Mouse (Mus musculus) left cerebral cortex, adult 8-10 months (tissue): ENCODE measurements around the gene Dda1. TPM values are rescaled to one million over a fixed set of nuclear protein-coding genes. Genes with fewer than 3 reads are reported as not detected.

ENCODE experiments used
- DNase-seq, 2 experiments: peaks; one replicate each; pipeline ENCODE4 v3.0.0; 2022; ENCODE audit warnings: low spot score in 2 of 2
- total RNA-seq, 4 experiments: library from RNA; stranded (reverse); gene quantifications; 2 replicates each; pipeline ENCODE4 v1.2.4; 2022

The Dda1 gene
- total RNA-seq, 4 experiments from 2014 or later, result 59.4 to 75.0 (median 64.0) TPM

- peak in 1 of 2 experiments; percentile 13 for DNase-seq
Observed at GRCm38 (mm10) chr8:71468001-71468400, 998 bp upstream of the Dda1 start.

DNA sequence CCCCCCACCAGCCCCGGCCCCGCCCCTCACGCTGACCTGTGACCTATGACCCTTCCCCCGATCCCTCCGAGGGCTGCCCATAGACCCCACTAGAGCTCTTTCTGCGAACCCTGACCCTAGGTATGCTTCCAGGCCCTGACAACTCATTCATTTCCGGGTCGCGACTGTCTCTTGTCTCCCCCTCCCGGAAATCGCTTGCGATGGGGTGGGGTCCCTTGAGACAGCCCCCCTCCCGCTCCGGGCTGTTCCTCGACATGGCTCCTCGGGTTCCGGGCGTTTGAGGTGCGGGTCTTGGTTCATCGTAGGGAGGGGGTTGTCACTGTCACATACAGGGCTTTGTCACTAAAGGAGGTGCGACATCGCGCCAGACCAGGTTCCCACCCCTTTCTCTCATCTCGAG lies 412 bp downstream of the Dda1 start:
- peak in 1 of 2 experiments; percentile 76 for DNase-seq

DNA sequence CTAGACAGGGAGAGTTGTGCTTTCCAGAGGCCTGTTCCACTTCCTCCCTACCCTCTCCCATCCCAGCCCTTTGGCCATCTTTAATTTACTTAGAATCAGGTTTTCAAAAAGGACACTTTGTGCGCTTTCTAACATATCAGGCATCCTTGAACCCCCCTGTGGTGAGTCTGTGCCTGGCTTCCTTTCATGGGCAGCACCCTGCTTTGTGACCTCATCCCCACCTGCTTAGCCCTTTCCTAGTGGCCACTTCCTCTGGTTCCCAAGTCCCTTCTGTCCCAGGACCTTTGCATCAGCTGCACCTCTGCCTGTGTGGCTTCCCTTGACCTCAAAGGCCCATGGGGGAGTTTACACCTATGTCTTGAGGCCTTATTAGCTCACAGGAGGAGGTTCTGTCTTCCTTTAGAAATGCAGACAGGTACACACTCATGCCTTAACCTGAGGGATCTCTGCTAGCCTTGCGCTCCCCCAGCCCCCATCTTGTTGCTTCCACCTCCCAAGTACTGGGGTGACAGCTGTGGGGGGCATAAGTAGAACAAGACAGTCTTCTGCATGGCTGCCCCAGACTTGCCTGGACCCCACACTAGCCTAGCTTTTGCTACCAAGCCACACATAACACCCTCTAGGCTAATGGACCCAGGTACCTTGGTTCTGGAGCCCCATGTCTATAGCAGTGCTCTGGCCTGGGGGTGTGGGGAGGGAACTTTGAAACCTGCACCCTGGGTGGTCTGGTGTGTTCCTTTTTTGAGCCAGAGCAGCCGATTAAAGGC lies 1.3 kb downstream of the Dda1 start:
- peak in 1 of 2 experiments; percentile 9 for DNase-seq

- DNase-seq, result no peak
Observed at GRCm38 (mm10) chr8:71470913-71471255, 1.9 kb downstream of the Dda1 start.

DNA sequence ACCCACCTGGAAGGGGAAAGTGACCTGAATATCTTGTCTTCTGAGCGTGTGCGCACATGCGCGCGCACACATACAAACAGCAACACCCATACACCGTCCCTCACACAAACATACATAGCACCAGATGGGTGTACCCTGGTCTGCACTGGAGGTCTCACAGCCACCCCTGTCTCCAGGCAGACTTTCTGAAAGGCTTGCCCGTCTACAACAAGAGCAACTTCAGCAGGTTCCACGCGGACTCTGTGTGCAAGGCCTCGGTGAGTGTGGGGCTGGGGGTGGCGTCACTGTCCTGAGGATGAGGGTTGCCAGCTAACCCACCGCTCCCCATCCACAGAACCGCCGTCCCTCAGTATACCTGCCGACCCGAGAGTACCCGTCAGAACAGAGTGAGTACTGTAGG lies 2.9 kb downstream of the Dda1 start:
- no peak for DNase-seq

DNA sequence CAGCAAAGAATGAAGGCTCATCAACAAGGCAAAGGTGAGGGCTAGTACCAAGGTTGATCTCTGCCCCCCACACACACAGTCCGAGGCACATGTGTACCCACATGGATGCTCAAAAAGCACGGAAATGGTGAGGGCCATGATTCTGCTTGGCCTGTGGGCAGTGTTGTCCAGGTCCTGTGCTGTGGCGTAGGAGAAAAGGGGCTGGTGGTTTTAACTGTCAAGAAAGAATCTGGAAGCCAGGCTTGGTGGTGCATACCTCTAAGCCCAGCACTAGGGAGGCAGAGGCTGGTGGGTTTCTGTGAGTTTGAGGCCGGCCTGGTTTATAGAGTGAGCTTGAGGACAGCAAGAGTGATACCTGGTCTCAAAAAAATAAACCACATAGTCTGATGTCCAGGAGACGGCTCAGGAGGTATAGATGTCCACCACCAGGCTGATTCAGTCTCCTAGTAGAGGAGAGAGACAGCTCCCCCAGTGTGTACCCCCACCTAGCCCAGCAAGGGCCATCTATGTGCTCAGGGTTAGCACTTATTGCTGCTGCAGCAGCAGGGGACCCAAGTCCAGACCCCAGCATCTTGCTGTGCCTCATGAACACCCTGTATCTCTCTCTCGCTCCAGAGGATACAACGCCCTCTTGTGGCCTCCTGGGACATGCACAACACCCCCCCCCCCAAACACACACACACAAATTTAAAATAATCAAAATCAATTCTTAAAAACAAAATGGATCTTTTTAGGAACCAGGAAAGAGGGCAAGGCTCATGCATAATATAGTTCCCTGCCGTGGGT lies 3.8 kb downstream of the Dda1 start:
- DNase-seq, result no peak

- DNase-seq, result no peak
Observed at GRCm38 (mm10) chr8:71474344-71474743, 5.3 kb downstream of the Dda1 start.

- no peak for DNase-seq
Observed at GRCm38 (mm10) chr8:71474785-71475701, 6.0 kb downstream of the Dda1 start.

- no peak for DNase-seq
Observed at GRCm38 (mm10) chr8:71475702-71476075, 6.7 kb downstream of the Dda1 start.

DNA sequence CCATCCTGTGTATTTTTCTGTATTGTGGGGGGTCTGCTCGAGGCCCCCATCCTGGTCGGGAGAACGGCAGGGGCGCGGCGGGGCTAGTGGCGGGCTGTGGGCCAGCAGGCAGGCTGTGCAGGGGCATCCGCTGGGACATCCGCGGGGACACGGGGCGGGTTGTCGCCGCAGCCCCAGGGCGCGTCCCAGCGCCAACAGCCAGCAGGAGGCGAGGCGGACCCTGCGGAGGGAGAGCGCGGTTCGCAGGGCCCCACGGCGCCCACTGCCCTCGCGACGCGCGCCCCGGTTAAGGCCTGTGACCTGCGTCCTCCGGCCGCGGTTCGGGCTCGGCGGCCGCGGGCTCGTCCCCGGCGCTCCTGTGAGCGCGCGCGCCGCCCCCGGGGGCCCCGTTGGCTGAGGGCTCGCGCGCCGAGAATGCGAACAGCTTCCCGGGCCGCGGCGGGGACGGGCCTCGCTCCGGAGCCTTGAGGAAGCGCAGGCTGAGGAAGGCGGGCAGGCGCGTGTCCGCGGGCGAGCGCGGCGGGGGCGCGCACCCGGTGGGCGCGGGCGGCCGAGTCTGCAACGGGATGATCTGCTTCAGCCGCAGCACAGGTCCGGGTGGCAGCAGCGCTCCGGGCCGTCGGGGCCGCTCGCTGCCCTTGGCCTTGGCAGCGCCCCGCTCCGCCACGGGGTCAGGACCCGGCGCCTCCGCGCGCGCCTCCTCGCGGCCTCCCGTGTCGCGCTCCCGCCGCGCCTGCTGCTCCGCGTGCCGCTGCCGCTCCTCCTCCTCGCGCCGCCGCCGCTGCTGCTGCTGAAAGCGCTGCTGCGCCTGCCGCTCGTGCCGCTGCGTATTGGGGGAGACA lies 7.3 kb downstream of the Dda1 start:
- peak; percentile 70 to 82 for DNase-seq

- DNase-seq, result peak in 1 of 2 experiments; percentile 36
Observed at GRCm38 (mm10) chr8:71477196-71477845, 8.3 kb downstream of the Dda1 start.

- no peak for DNase-seq
Observed at GRCm38 (mm10) chr8:71478943-71479342, 9.9 kb downstream of the Dda1 start.

DNA sequence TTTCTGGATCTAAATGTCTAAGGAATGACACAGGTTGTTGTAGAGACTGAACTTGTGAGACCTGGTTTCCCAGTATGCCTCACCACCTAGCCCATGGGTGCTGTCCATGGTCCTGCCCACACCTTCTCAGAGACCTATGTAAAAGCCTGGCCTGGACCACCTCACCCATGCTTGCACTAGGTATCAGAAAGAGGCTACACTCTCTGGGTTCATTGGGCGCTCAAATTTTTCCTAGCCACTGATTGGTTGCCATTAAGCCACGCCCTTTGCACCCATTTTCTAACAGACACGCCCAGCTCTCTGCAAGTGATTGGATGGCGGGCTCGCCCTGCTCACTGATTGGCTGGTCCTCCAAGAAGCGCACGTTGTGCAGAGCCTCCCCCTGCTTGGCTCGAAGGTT lies 14.9 kb downstream of the Dda1 start:
- DNase-seq, result peak in 1 of 2 experiments; percentile 29

DNA sequence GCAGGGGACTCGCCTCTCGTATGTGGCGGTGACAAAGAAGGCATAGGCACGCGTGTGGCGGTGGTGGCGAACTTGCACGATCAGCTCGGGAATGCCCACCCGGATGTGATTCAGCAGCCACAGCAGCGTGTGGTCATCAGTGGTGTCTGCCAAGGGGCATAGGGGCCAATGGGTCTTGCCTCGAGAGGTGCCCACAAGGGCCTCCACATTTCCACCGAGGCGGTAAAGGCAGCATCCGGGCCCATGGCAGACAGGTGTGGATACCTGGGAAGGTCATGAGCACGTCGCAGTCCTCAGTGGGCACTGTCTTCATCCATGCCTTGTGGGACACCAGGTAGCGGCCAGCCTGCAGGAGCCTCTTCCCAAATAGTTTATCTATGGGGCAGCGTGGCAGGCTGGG lies 15.7 kb downstream of the Dda1 start:
- no peak for DNase-seq

- DNase-seq, result peak in 1 of 2 experiments; percentile 87
Observed at GRCm38 (mm10) chr8:71485142-71486135, 16.4 kb downstream of the Dda1 start, which contains the start of gene Ano8. Ano8 (minus strand) TSS chr8:71485963.

GRCm38 (mm10) chr8:71486136-71486529 lies 17.1 kb downstream of the Dda1 start:
- DNase-seq, result no peak

GRCm38 (mm10) chr8:71487691-71488445 lies 18.9 kb downstream of the Dda1 start, which contains the start of gene Gtpbp3:
Gtpbp3 (plus strand) TSS chr8:71488103.
- no peak for DNase-seq

GRCm38 (mm10) chr8:71488454-71488853 lies 19.5 kb downstream of the Dda1 start:
- DNase-seq, result peak; percentile 64 to 84
